ENCODE assay signal across 8 mouse cellular contexts in the genomic region with DNA sequence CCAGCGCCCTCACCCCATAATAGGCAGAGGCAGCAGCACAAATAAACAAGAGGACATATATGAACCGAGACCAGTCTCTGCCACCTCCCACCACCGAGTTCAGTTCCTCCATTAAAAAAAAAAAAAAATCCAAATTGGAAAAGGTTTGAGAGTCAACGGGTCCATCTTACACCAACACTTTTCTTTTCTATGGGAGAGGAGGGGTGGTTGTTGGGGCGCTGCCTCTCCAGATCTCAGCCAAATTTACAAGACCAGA. TPM values are rescaled to one million over a fixed set of nuclear protein-coding genes. Genes with fewer than 3 reads are reported as not detected.
DNase-seq lines count a peak whose midpoint lies in the region; ATAC-seq and TF ChIP-seq lines count a peak whose summit lies in the region.

No protein-coding gene starts in this region.

- H3K27ac ChIP-seq in kidney, adult 2 months (ENCODE audit: insufficient read depth, low read depth, low read length) = peak overlapping the region; percentile 100
- H3K27ac ChIP-seq in bone marrow, adult 2 months (ENCODE audit: control insufficient read depth, insufficient read depth, low read depth, low read length, poor library complexity) = peak overlapping the region; percentile 98
- peak overlapping the region; percentile 100 for H3K27ac ChIP-seq in hindbrain, embryonic 12.5 days
- peak overlapping the region; percentile 99 for H3K27ac ChIP-seq in midbrain, embryonic 12.5 days (replicated peaks)

- no peak for TF ChIP-seq CTCF in kidney, adult 2 months (conservative IDR thresholded peaks at IDR 0.05; ENCODE audit: insufficient read depth, insufficient read length, low read depth, low read length)
- TF ChIP-seq CTCF in bone marrow, adult 2 months (IDR thresholded peaks at IDR 0.05; ENCODE audit: control insufficient read depth, insufficient read depth, low read length) = no peak

- DNase-seq in kidney, adult 2 months = no peak
- DNase-seq in kidney, adult 18-20 months = no peak
- no peak for DNase-seq in B cell, adult 2 months
- DNase-seq in gastrocnemius, postnatal 4 days (ENCODE audit: low spot score in 2 of 2) = no peak
- DNase-seq in kidney, postnatal 4 days = no peak

- WGBS in kidney, adult 2 months = 3% methylated on average over 5 of the region's 5 CpGs
- WGBS in bone marrow, adult 2 months = under 1% methylated on average over 5 of the region's 5 CpGs
- 0% methylated on average over 4 of the region's 5 CpGs for WGBS in hindbrain, embryonic 12.5 days
- WGBS in midbrain, embryonic 12.5 days = 0% methylated on average over 5 of the region's 5 CpGs

- H3K4me2 ChIP-seq in hindbrain, embryonic 12.5 days (replicated peaks) = peak overlapping the region; percentile 73
- peak overlapping the region; percentile 71 for H3K4me2 ChIP-seq in midbrain, embryonic 12.5 days (replicated peaks)

- H3K4me3 ChIP-seq in kidney, adult 2 months (ENCODE audit: insufficient read depth, low read depth, low read length) = peak overlapping the region; percentile 64
- H3K4me3 ChIP-seq in bone marrow, adult 2 months (replicated peaks; ENCODE audit: control insufficient read depth, low read depth, low read length) = peak overlapping the region; percentile 64
- H3K4me3 ChIP-seq in hindbrain, embryonic 12.5 days = peak overlapping the region; percentile 45
- H3K4me3 ChIP-seq in midbrain, embryonic 12.5 days = peak overlapping the region; percentile 52

- no peak for ATAC-seq in hindbrain, embryonic 12.5 days (ENCODE audit: low FRiP score)
- no peak for ATAC-seq in midbrain, embryonic 12.5 days (ENCODE audit: low FRiP score, low read depth)

- H3K36me3 ChIP-seq in kidney, adult 2 months (ENCODE audit: control insufficient read depth, insufficient read depth, low read length) = no peaks in the 10 kb centered on the region
- no peaks in the 10 kb centered on the region for H3K36me3 ChIP-seq in hindbrain, embryonic 12.5 days
- no peaks in the 10 kb centered on the region for H3K36me3 ChIP-seq in midbrain, embryonic 12.5 days

- H3K4me1 ChIP-seq in kidney, adult 2 months (ENCODE audit: control insufficient read depth, insufficient read depth, low read length) = peaks cover 19% of the 10 kb centered on the region
- H3K4me1 ChIP-seq in bone marrow, adult 2 months (ENCODE audit: control insufficient read depth, insufficient read depth, low read length) = peaks cover 4% of the 10 kb centered on the region
- peaks cover 54% of the 10 kb centered on the region for H3K4me1 ChIP-seq in hindbrain, embryonic 12.5 days
- peaks cover 52% of the 10 kb centered on the region for H3K4me1 ChIP-seq in midbrain, embryonic 12.5 days

- H3K9me3 ChIP-seq in hindbrain, embryonic 12.5 days (replicated peaks) = no peaks in the 10 kb centered on the region
- no peaks in the 10 kb centered on the region for H3K9me3 ChIP-seq in midbrain, embryonic 12.5 days

- no peak for TF ChIP-seq POLR2A in kidney, adult 2 months (IDR thresholded peaks at IDR 0.05; ENCODE audit: low read depth, low read length)
- TF ChIP-seq POLR2A in bone marrow, adult 2 months (IDR thresholded peaks at IDR 0.05; ENCODE audit: borderline replicate concordance, control insufficient read depth, low read depth, low read length) = no peak

- no peaks in the 10 kb centered on the region for H3K27me3 ChIP-seq in kidney, adult 2 months (replicated peaks; ENCODE audit: control insufficient read depth, insufficient read depth, low read length)
- no peaks in the 10 kb centered on the region for H3K27me3 ChIP-seq in hindbrain, embryonic 12.5 days
- no peaks in the 10 kb centered on the region for H3K27me3 ChIP-seq in midbrain, embryonic 12.5 days

- peak overlapping the region; percentile 89 for H3K9ac ChIP-seq in hindbrain, embryonic 12.5 days
- H3K9ac ChIP-seq in midbrain, embryonic 12.5 days (replicated peaks) = peak overlapping the region; percentile 93

RNA-seq across cellular contexts. Expression of gene Tex44, which starts 15.5 kb away (rescaled TPM):
- not detected in 2 replicates for polyA plus RNA-seq in kidney, adult 2 months (2012; rRNA removed)
- polyA plus RNA-seq in bone marrow, adult 2 months (2011; ENCODE audit: insufficient read depth, insufficient read length, low replicate concordance, missing spikeins) = not detected in 2 replicates
- not detected in 2 replicates for polyA plus RNA-seq in hindbrain, embryonic 12.5 days (2016; fragmentation: Nextera tagmentation; extraction: Ambion mirVana)
- polyA plus RNA-seq in midbrain, embryonic 12.5 days (2016; fragmentation: Nextera tagmentation; extraction: Ambion mirVana) = not detected in 2 replicates
- not detected for total RNA-seq in gastrocnemius, postnatal 4 days (2021)

RNA-seq across cellular contexts. Expression of gene Nmur1, which starts 15.6 kb away (rescaled TPM):
- 0.19 and 0.23 TPM in 2 replicates for polyA plus RNA-seq in kidney, adult 2 months (2012; rRNA removed)
- not detected in 2 replicates for polyA plus RNA-seq in bone marrow, adult 2 months (2011; ENCODE audit: insufficient read depth, insufficient read length, low replicate concordance, missing spikeins)
- 0.23 TPM in 1 of 2 replicates, not detected in the other for polyA plus RNA-seq in hindbrain, embryonic 12.5 days (2016; fragmentation: Nextera tagmentation; extraction: Ambion mirVana)
- polyA plus RNA-seq in midbrain, embryonic 12.5 days (2016; fragmentation: Nextera tagmentation; extraction: Ambion mirVana) = not detected in 2 replicates
- not detected for total RNA-seq in gastrocnemius, postnatal 4 days (2021)
